30 mouse cellular contexts compared by ENCODE assay signal in the genomic region with DNA sequence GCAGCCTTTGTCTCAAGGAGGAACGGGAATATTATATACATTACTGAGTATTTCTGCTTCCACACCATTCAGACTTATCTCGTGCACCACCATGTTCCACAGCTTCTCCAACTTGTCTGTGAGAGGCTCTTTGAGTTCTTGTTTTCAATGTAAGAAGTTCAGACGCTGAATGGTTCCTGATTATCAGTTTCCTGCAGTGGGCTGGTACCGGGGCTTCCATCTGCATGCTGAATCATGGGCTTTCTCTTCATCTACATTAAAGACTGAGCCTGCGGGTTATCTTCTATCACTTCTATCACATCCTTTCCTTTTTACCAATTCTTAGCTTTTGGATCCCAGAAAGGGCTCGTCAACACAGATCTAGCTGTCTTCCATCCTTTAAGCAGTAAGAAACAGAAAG. TPM values are rescaled to one million over a fixed set of nuclear protein-coding genes. Genes with fewer than 3 reads are reported as not detected.
DNase-seq lines count a peak whose midpoint lies in the region; ATAC-seq and TF ChIP-seq lines count a peak whose summit lies in the region.
"Had no signal": no experiment of that assay in that cellular context is flagged by ENCODE, and none has a peak within 500 bp of the region (broad histone marks: within the 10 kb centered on the region; RNA-seq: fewer than 3 reads in every experiment).

No protein-coding gene starts in this region.

- H3K4me2 ChIP-seq in liver, embryonic 13.5 days = peak overlapping the region; percentile 26
- H3K4me2 ChIP-seq: forebrain, embryonic 15.5 days; heart, embryonic 12.5 days; hindbrain, embryonic 12.5 days; midbrain, embryonic 13.5 days had no signal

- H3K36me3 ChIP-seq in liver, embryonic 13.5 days = no peaks in the 10 kb centered on the region
- H3K36me3 ChIP-seq: forebrain, embryonic 15.5 days; heart, embryonic 12.5 days; hindbrain, embryonic 12.5 days; limb, embryonic 10.5 days; midbrain, embryonic 13.5 days had no signal

- peak; percentile 80 for ATAC-seq in erythroblast, adult 5-6 weeks (replicated peaks; ENCODE audit: low FRiP score, poor library complexity, severe bottlenecking)
- peak; percentile 67 for ATAC-seq in liver, embryonic 13.5 days (ENCODE audit: low read depth)
- peak; percentile 71 for ATAC-seq in megakaryocyte-erythroid progenitor cell, adult 5-6 weeks (replicated peaks; ENCODE audit: low FRiP score, low TSS enrichment, poor library complexity, severe bottlenecking)
- ATAC-seq: forebrain, embryonic 15.5 days; lung, postnatal 0 days; midbrain, embryonic 13.5 days had no signal

- H3K27ac ChIP-seq in bone marrow, adult 2 months (ENCODE audit: control insufficient read depth, insufficient read depth, low read depth, low read length, poor library complexity) = peak overlapping the region; percentile 11; the same call in 1 of the 2 replicates
- H3K27ac ChIP-seq in liver, embryonic 13.5 days = peak overlapping the region; percentile 89
- H3K27ac ChIP-seq: forebrain, embryonic 15.5 days; hindbrain, embryonic 12.5 days; limb, embryonic 10.5 days; macrophage; midbrain, embryonic 13.5 days had no signal

- peak; percentile 43 for DNase-seq in liver, embryonic 13.5 days
- no peak for DNase-seq in B cell, adult 2 months
- no peak for DNase-seq in cerebellum, adult 11-12 months
- no peak for DNase-seq in layer of hippocampus, postnatal 36 days
- DNase-seq: cerebellum, adult 2 months; cerebellum, postnatal 25 days; embryo, embryonic 11 days; heart, postnatal 10 days; kidney, adult 11 months; kidney, postnatal 4 days; thymus, adult 2 months had no signal

- H3K4me3 ChIP-seq in bone marrow, adult 2 months (replicated peaks; ENCODE audit: control insufficient read depth, low read depth, low read length) = no peak overlapping the region
- H3K4me3 ChIP-seq in liver, embryonic 13.5 days (replicated peaks) = no peak overlapping the region
- H3K4me3 ChIP-seq: forebrain, embryonic 15.5 days; heart, embryonic 12.5 days; hindbrain, embryonic 12.5 days; limb, embryonic 10.5 days; midbrain, embryonic 13.5 days had no signal

- no peaks in the 10 kb centered on the region; the same call in 1 of the 2 replicates for H3K9me3 ChIP-seq in liver, embryonic 13.5 days (replicated peaks)
- H3K9me3 ChIP-seq: forebrain, embryonic 15.5 days; heart, embryonic 12.5 days; hindbrain, embryonic 12.5 days; limb, embryonic 10.5 days; midbrain, embryonic 13.5 days had no signal

- H3K27me3 ChIP-seq in liver, embryonic 13.5 days = no peaks in the 10 kb centered on the region
- H3K27me3 ChIP-seq: forebrain, embryonic 15.5 days; hindbrain, embryonic 12.5 days; midbrain, embryonic 13.5 days had no signal

- no peak for TF ChIP-seq CTCF in bone marrow, adult 2 months (IDR thresholded peaks at IDR 0.05; ENCODE audit: control insufficient read depth, insufficient read depth, low read length)

- H3K9ac ChIP-seq in liver, embryonic 13.5 days = peak overlapping the region; percentile 44
- H3K9ac ChIP-seq: forebrain, embryonic 15.5 days; heart, embryonic 12.5 days; hindbrain, embryonic 12.5 days; midbrain, embryonic 13.5 days had no signal

- H3K4me1 ChIP-seq in bone marrow, adult 2 months (ENCODE audit: control insufficient read depth, insufficient read depth, low read length) = no peaks in the 10 kb centered on the region
- H3K4me1 ChIP-seq in liver, embryonic 13.5 days (replicated peaks) = peaks cover 37% of the 10 kb centered on the region
- H3K4me1 ChIP-seq: forebrain, embryonic 15.5 days; heart, embryonic 12.5 days; hindbrain, embryonic 12.5 days; limb, embryonic 10.5 days; midbrain, embryonic 13.5 days had no signal

- no peak for TF ChIP-seq POLR2A in bone marrow, adult 2 months (IDR thresholded peaks at IDR 0.05; ENCODE audit: borderline replicate concordance, control insufficient read depth, low read depth, low read length)

- 9% methylated on average over 6 of the region's 6 CpGs for WGBS in bone marrow, adult 2 months
- WGBS in liver, embryonic 13.5 days (ENCODE audit: insufficient replicate concordance) = 11% methylated on average over 6 of the region's 6 CpGs

RNA-seq across cellular contexts. Expression of a gene that starts 5.3 kb away (rescaled TPM):
- polyA plus RNA-seq in bone marrow, adult 2 months (2011; ENCODE audit: insufficient read depth, insufficient read length, low replicate concordance, missing spikeins) = not detected in 2 replicates
- total RNA-seq in erythroblast, adult 5-6 weeks (2015; ENCODE audit: low replicate concordance) = 0.63 TPM in 1 of 2 replicates, not detected in the other
- 0.28 TPM in 1 of 2 replicates, not detected in the other for total RNA-seq in erythroblast, adult 5-6 weeks (2017; ENCODE audit: low replicate concordance)
- polyA plus RNA-seq in liver, embryonic 13.5 days (2015; fragmentation: Nextera tagmentation; extraction: Ambion mirVana) = 0.06 and 0.08 TPM in 2 replicates
- total RNA-seq in megakaryocyte-erythroid progenitor cell, adult 5-6 weeks (2014; fragmentation: Nextera tagmentation) = not detected in 2 replicates
- not detected in 2 replicates for total RNA-seq in megakaryocyte-erythroid progenitor cell, adult 5-6 weeks (2017)
- total RNA-seq in layer of hippocampus, postnatal 36 days (2021) = not detected
- total RNA-seq: adrenal gland, adult 18-20 months; adrenal gland, postnatal 4 days; gastrocnemius, adult 8-10 months; heart, postnatal 10 days; left cerebral cortex, adult 8-10 months; monocyte, adult 5-6 weeks; neutrophil, adult 5-6 weeks had no signal
- polyA plus RNA-seq: cerebellum, adult 2 months; embryonic facial prominence, embryonic 14.5 days; forebrain, embryonic 15.5 days; heart, embryonic 12.5 days; hindbrain, embryonic 12.5 days; limb, embryonic 10.5 days; liver, adult 2 months; macrophage; midbrain, embryonic 13.5 days; urinary bladder, adult 2 months had no signal

RNA-seq across cellular contexts. Expression of a gene that starts 34.6 kb away (rescaled TPM):
- polyA plus RNA-seq in bone marrow, adult 2 months (2011; ENCODE audit: insufficient read depth, insufficient read length, low replicate concordance, missing spikeins) = 226 and 325 TPM in 2 replicates
- 183 and 231 TPM in 2 replicates for total RNA-seq in erythroblast, adult 5-6 weeks (2015; ENCODE audit: low replicate concordance)
- total RNA-seq in erythroblast, adult 5-6 weeks (2017; ENCODE audit: low replicate concordance) = 447 and 529 TPM in 2 replicates
- polyA plus RNA-seq in liver, embryonic 13.5 days (2015; fragmentation: Nextera tagmentation; extraction: Ambion mirVana) = 41.7 and 45.2 TPM in 2 replicates
- total RNA-seq in megakaryocyte-erythroid progenitor cell, adult 5-6 weeks (2014; fragmentation: Nextera tagmentation) = 441 and 451 TPM in 2 replicates
- total RNA-seq in megakaryocyte-erythroid progenitor cell, adult 5-6 weeks (2017) = 409 and 437 TPM in 2 replicates
- 1 to 10 TPM in 1 of 2 experiments, under 1 TPM in 1; 0.45 to 2.5 TPM for total RNA-seq in layer of hippocampus, postnatal 36 days (2021)
- total RNA-seq: monocyte, adult 5-6 weeks had no signal
- polyA plus RNA-seq: macrophage had no signal

Comparison
In these comparisons a context has a peak if more than half of its experiments do, and no peak if none do; other contexts are left out.
1. RNA of a gene that starts 34.6 kb away (total RNA-seq): 183 to 529 TPM in erythroblast, adult 5-6 weeks and 409 to 451 TPM in megakaryocyte-erythroid progenitor cell, adult 5-6 weeks; 0.45 to 2.5 TPM in layer of hippocampus, postnatal 36 days; every median in the first group is over 10 times any median in the second.
2. Peak in every context shown above with its lines, with median percentiles within 50 percentile points of each other: ATAC-seq.